Mouse (Mus musculus): ENCODE measurements around the gene Olfr622. TPM values are rescaled to one million over a fixed set of nuclear protein-coding genes. Genes with fewer than 3 reads are reported as not detected.

Olfr622 gene
- polyA plus RNA-seq, 1 experiment from 2014 or later, result not detected

DNA sequence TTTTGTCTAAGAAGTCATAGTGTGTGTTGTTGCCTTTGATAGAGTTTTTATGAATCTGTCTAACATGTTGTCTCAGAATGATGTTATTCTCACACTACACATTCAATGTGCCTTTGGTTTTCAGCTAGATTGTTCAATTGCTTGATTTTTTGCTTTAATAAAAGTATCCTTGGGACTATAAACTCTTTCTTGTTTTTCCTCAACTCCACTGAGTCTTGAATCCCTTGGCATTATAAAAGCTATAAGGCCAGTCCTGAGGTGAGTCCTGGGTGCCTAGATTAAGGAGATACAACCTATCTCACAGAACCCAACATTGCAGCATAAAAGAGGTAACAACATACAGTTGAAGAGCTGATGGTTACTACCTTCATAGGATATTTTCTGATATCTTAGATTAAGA, 42.2 kb downstream of the Olfr622 start, which contains the start of gene Olfr619:
Gene Olfr619 (plus strand): TSS at position 301 of the 400 bp plus-strand sequence.
- Histone ChIP-seq H3K4me2 (ENCODE audit: low read length) (no peak within 1 kb of the TSS), H3K27ac (replicated peaks in 1 of 2; ENCODE audit: control insufficient read depth in 1 of 2, insufficient read depth in 1 of 2, low read depth in 2 of 2, low read length in 2 of 2) (no peak within 1 kb of the TSS), H3K4me3 (ENCODE audit: control insufficient read depth in 1 of 2, insufficient read depth in 1 of 2, low read depth in 1 of 2, low read length in 2 of 2) (no peak within 1 kb of the TSS), H3K36me3 (ENCODE audit: control insufficient read depth, insufficient read depth, low read length) (no peaks in the 10 kb centered on the region), H3K9me3 (ENCODE audit: control insufficient read depth, low read length) (no peaks in the 10 kb centered on the region), H3K4me1 (ENCODE audit: control insufficient read depth in 2 of 2, insufficient read depth in 2 of 2, low read length in 2 of 2) (no peaks in the 10 kb centered on the region), H3K27me3 (ENCODE audit: control insufficient read depth, insufficient read depth, low read length) (no peaks in the 10 kb centered on the region), H3K9ac (ENCODE audit: low read length) (no peak within 1 kb of the TSS)
- ATAC-seq (ENCODE audit: insufficient number of reproducible peaks, insufficient read depth, low FRiP score, low read depth), result no peak

DNA sequence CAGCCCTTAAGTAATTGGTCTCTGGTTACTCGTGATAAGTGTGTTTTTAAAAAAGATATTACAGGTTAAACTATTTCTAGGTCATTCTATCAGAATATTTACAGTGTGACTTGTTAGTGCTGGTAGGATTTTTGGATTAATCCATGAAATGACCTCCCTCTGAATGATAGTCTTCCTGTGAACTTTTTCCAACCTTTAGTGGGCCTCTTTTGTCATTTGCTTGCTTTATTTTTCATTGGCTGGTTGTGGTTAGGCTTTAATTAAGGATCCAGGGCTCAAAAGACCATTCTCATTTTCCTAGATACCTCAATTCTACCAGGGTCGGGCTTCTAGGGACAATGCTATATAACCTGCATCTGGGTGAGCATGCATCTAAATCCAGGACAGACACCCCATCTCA, 52.7 kb downstream of the Olfr622 start, which contains the start of gene Olfr618:
Gene Olfr618 (plus strand): TSS at position 301 of the 400 bp plus-strand sequence.
- Histone ChIP-seq H3K9ac (ENCODE audit: low read length) (no peak within 1 kb of the TSS), H3K36me3 (ENCODE audit: control insufficient read depth, insufficient read depth, low read length) (no peaks in the 10 kb centered on the region), H3K27ac (replicated peaks in 1 of 2; ENCODE audit: control insufficient read depth in 1 of 2, insufficient read depth in 1 of 2, low read depth in 2 of 2, low read length in 2 of 2) (no peak within 1 kb of the TSS), H3K4me2 (ENCODE audit: low read length) (no peak within 1 kb of the TSS), H3K9me3 (ENCODE audit: control insufficient read depth, low read length) (no peaks in the 10 kb centered on the region), H3K4me1 (ENCODE audit: control insufficient read depth in 2 of 2, insufficient read depth in 2 of 2, low read length in 2 of 2) (no peaks in the 10 kb centered on the region), H3K27me3 (ENCODE audit: control insufficient read depth, insufficient read depth, low read length) (no peaks in the 10 kb centered on the region), H3K4me3 (ENCODE audit: control insufficient read depth in 1 of 2, insufficient read depth in 1 of 2, low read depth in 1 of 2, low read length in 2 of 2) (no peak within 1 kb of the TSS)
- WGBS, result 43% methylated on average over 2 of the region's 2 CpGs
- ATAC-seq (ENCODE audit: insufficient number of reproducible peaks, insufficient read depth, low FRiP score, low read depth), result no peak

Other genes starting within 250 kb of the Olfr622 start
- not detected in 2 replicates for gene Usp17lc, start 227.6 kb downstream of the Olfr622 start, polyA plus RNA-seq (2014; fragmentation: Nextera tagmentation; extraction: Ambion mirVana)
- gene Olfr605, start 197.3 kb downstream of the Olfr622 start, polyA plus RNA-seq (2014; fragmentation: Nextera tagmentation; extraction: Ambion mirVana), result not detected in 2 replicates
- not detected in 2 replicates for gene Olfr606, start 193.7 kb downstream of the Olfr622 start, polyA plus RNA-seq (2014; fragmentation: Nextera tagmentation; extraction: Ambion mirVana)
- 0.30 and 0.38 TPM in 2 replicates for gene Olfr607, start 178.6 kb downstream of the Olfr622 start, polyA plus RNA-seq (2014; fragmentation: Nextera tagmentation; extraction: Ambion mirVana)
- 0.40 and 0.62 TPM in 2 replicates for gene Olfr608, start 172.8 kb downstream of the Olfr622 start, polyA plus RNA-seq (2014; fragmentation: Nextera tagmentation; extraction: Ambion mirVana)
- not detected in 2 replicates for gene Olfr609, start 144.6 kb downstream of the Olfr622 start, polyA plus RNA-seq (2014; fragmentation: Nextera tagmentation; extraction: Ambion mirVana)
- not detected in 2 replicates for gene Olfr610, start 130.6 kb downstream of the Olfr622 start, polyA plus RNA-seq (2014; fragmentation: Nextera tagmentation; extraction: Ambion mirVana)
- not detected in 2 replicates for gene Olfr611, start 121.9 kb downstream of the Olfr622 start, polyA plus RNA-seq (2014; fragmentation: Nextera tagmentation; extraction: Ambion mirVana)
- gene Olfr612, start 100.0 kb downstream of the Olfr622 start, polyA plus RNA-seq (2014; fragmentation: Nextera tagmentation; extraction: Ambion mirVana), result not detected in 2 replicates
- gene Olfr613, start 94.6 kb downstream of the Olfr622 start, polyA plus RNA-seq (2014; fragmentation: Nextera tagmentation; extraction: Ambion mirVana), result not detected in 2 replicates
- gene Olfr615, start 86.6 kb downstream of the Olfr622 start, polyA plus RNA-seq (2014; fragmentation: Nextera tagmentation; extraction: Ambion mirVana), result not detected in 2 replicates
- not detected in 2 replicates for gene Olfr616, start 73.6 kb downstream of the Olfr622 start, polyA plus RNA-seq (2014; fragmentation: Nextera tagmentation; extraction: Ambion mirVana)
- not detected in 2 replicates for gene Olfr617, start 69.6 kb downstream of the Olfr622 start, polyA plus RNA-seq (2014; fragmentation: Nextera tagmentation; extraction: Ambion mirVana)
- gene Olfr618, start 52.6 kb downstream of the Olfr622 start, polyA plus RNA-seq (2014; fragmentation: Nextera tagmentation; extraction: Ambion mirVana), result not detected in 2 replicates
- not detected in 2 replicates for gene Olfr619, start 42.1 kb downstream of the Olfr622 start, polyA plus RNA-seq (2014; fragmentation: Nextera tagmentation; extraction: Ambion mirVana)
- gene Olfr620, start 30.2 kb downstream of the Olfr622 start, polyA plus RNA-seq (2014; fragmentation: Nextera tagmentation; extraction: Ambion mirVana), result not detected in 2 replicates
- gene Olfr623, start 21.0 kb upstream of the Olfr622 start, polyA plus RNA-seq (2014; fragmentation: Nextera tagmentation; extraction: Ambion mirVana), result not detected in 2 replicates
- gene Olfr624, start 28.5 kb upstream of the Olfr622 start, polyA plus RNA-seq (2014; fragmentation: Nextera tagmentation; extraction: Ambion mirVana), result 0.04 and 0.08 TPM in 2 replicates
- not detected in 2 replicates for gene Olfr625-ps1, start 40.0 kb upstream of the Olfr622 start, polyA plus RNA-seq (2014; fragmentation: Nextera tagmentation; extraction: Ambion mirVana)
- gene Olfr243, start 72.0 kb upstream of the Olfr622 start, polyA plus RNA-seq (2014; fragmentation: Nextera tagmentation; extraction: Ambion mirVana), result not detected in 2 replicates
- gene Olfr628, start 87.7 kb upstream of the Olfr622 start, polyA plus RNA-seq (2014; fragmentation: Nextera tagmentation; extraction: Ambion mirVana), result not detected in 2 replicates
- not detected in 2 replicates for gene Olfr629, start 102.2 kb upstream of the Olfr622 start, polyA plus RNA-seq (2014; fragmentation: Nextera tagmentation; extraction: Ambion mirVana)
- gene Olfr630, start 114.6 kb upstream of the Olfr622 start, polyA plus RNA-seq (2014; fragmentation: Nextera tagmentation; extraction: Ambion mirVana), result not detected in 2 replicates
- gene Olfr69, start 128.9 kb upstream of the Olfr622 start, polyA plus RNA-seq (2014; fragmentation: Nextera tagmentation; extraction: Ambion mirVana), result not detected in 2 replicates
- not detected in 2 replicates for gene Olfr68, start 137.0 kb upstream of the Olfr622 start, polyA plus RNA-seq (2014; fragmentation: Nextera tagmentation; extraction: Ambion mirVana)
- gene Olfr67, start 149.1 kb upstream of the Olfr622 start, polyA plus RNA-seq (2014; fragmentation: Nextera tagmentation; extraction: Ambion mirVana), result not detected in 2 replicates
- 4,945 and 8,964 TPM in 2 replicates for gene Hbb-bt, start 171.3 kb upstream of the Olfr622 start, polyA plus RNA-seq (2014; fragmentation: Nextera tagmentation; extraction: Ambion mirVana)
- 11,662 and 20,684 TPM in 2 replicates for gene Hbb-bs, start 185.4 kb upstream of the Olfr622 start, polyA plus RNA-seq (2014; fragmentation: Nextera tagmentation; extraction: Ambion mirVana)
- not detected in 2 replicates for gene Hbb-bh2, start 197.8 kb upstream of the Olfr622 start, polyA plus RNA-seq (2014; fragmentation: Nextera tagmentation; extraction: Ambion mirVana)
- 15.5 and 17.8 TPM in 2 replicates for gene Hbb-bh1, start 200.5 kb upstream of the Olfr622 start, polyA plus RNA-seq (2014; fragmentation: Nextera tagmentation; extraction: Ambion mirVana)
- 2,227 and 2,640 TPM in 2 replicates for gene Hbb-y, start 210.5 kb upstream of the Olfr622 start, polyA plus RNA-seq (2014; fragmentation: Nextera tagmentation; extraction: Ambion mirVana)
- gene Olfr66, start 243.6 kb upstream of the Olfr622 start, polyA plus RNA-seq (2014; fragmentation: Nextera tagmentation; extraction: Ambion mirVana), result not detected in 2 replicates

Data from heart, embryonic 14.5 days (tissue).